Mouse (Mus musculus) left cerebral cortex, postnatal 4 days (tissue): ENCODE data around the gene Magix. TPM values are rescaled to one million over a fixed set of nuclear protein-coding genes. Genes with fewer than 3 reads are reported as not detected.
A peak's percentile ranks its signal among the peaks of the same experiment; 100 is the strongest.
"Not testable (repeated sequence)": the region's sequence is repeated elsewhere in the genome, so short reads cannot be mapped to it uniquely, and the experiment has no call there.

ENCODE experiments used
- DNase-seq: peaks from one replicate; pipeline ENCODE4 v3.0.0-alpha.2; 2022
- intact Hi-C: fragments of 180-260 bp; cut with DNase I; formaldehyde crosslinking; loops from one replicate; pipeline ENCODE4 v1.15.1; 2025
- total RNA-seq, 2 experiments: library from RNA; stranded (reverse); gene quantifications; 2 replicates each; pipeline ENCODE4 v1.2.3; 2021

Gene Magix
- under 1 TPM; 0.22 to 0.38 TPM for total RNA-seq

DNA sequence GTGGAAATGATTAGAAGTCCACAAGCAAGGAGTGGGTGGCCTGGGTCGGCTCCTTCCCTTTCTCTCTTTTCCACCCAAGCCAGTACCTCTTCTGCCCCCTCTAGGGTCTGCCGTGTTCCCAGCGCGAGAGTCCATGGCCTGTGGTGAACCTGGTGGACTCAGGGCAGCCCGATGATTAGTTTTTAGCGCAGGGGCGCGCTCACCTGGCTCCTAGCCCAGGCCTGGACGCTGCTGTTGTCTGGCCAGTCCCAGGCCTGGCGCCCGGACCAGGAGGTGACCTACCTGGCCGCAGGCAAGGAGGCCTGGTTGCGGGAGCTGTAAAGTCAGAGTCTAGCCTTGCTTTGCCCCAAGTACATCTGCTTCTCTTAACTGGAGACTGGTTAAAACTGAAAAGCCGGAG, at the start of gene Magix:
TSS of gene Magix (minus strand) at position 388 of the 400 bp plus-strand sequence.
- intact Hi-C loops: no loop called here

DNA sequence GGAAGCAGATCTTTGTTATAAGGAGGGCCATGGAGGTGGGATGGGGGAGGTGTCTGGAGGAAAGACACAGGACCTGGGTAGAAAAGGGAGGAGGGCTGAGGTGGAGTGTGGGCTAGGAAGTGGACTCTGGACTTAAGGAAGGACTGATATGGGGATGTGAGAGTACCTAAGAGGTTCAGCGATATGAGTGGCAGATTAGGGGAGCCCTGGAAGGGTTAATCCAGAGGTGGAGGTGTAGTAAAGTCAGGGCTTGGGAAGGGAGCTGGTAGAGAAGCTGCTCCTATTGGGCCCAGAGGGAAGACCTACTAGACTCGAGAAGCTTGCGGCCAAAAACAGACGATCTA, 47.8 kb upstream of the Magix start:
- intact Hi-C loops: no loop called here

More for the DNA sequence above, at the start of gene Magix:
- no peak for DNase-seq

DNA sequence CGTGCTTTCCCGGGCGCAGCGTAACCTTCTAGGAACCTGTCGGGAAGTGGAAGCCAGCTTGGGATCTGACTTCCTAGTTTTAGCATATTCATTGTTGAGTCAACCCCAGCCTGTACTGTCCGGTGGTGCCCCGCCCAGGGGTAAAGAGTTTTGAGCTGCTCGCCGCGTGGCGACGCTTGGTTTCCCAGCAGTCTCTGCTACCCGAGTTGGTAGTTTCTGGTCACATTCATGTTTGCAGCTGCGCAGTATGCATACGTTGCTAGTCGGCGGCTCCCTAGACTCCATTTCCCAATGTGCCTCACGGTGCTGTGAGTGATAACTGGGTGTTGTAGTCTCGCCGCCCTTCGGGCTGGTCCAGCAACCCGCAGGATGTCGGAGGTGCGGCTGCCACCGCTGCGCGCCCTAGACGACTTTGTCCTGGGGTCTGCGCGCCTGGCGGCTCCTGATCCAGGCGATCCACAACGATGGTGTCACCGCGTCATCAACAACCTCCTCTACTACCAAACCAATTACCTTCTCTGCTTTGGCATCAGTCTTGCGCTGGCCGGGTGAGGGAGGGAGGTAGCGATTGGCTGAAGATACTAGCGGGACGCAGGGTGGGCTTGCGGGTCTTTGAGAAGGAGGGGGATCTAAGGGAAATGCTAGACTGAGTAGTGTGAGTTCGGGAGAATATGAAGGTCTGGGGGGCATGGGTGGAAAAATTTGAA, 47.3 kb upstream of the Magix start, which contains the start of gene Praf2:
TSS of gene Praf2 (plus strand) at position 225 of the 707 bp plus-strand sequence.
- DNase-seq: peak; percentile 78
- intact Hi-C loops: no loop called here

More for the DNA sequence above, 47.8 kb upstream of the Magix start:
- DNase-seq: no peak

DNA sequence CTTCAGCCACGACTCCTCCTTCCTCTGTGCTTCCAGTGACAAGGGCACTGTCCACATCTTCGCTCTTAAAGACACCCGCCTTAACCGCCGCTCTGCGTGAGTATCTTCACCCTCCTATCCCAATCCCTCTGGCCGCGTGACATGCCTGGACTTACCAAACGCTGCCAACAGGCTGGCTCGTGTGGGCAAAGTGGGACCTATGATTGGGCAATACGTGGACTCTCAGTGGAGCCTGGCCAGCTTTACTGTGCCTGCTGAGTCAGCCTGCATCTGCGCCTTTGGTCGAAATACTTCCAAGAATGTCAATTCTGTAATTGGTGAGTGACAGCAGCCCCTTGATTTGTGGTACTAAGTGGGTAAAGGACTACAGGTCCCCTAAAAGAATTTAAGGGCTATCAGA, 46.1 kb upstream of the Magix start:
- DNase-seq: no peak
- intact Hi-C loops: no loop called here

DNA sequence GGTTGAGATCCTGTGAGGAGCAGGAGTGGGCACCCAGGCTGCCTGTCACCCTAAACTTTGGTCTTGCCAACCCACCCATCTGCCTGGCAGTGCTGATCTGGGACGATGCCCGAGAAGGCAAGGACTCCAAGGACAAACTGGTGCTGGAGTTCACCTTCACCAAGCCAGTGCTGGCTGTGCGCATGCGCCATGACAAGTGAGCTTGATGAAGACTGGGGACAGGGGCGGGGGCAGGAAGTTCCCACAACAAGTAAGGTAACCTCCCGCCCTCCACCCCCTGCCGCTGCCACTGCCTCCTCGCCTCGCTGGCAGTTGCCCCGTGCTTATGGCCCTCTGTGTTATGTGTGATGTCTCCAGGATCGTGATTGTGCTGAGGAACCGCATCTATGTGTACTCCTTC, 44.8 kb upstream of the Magix start:
- no peak for DNase-seq
- intact Hi-C loops: no loop called here

DNA sequence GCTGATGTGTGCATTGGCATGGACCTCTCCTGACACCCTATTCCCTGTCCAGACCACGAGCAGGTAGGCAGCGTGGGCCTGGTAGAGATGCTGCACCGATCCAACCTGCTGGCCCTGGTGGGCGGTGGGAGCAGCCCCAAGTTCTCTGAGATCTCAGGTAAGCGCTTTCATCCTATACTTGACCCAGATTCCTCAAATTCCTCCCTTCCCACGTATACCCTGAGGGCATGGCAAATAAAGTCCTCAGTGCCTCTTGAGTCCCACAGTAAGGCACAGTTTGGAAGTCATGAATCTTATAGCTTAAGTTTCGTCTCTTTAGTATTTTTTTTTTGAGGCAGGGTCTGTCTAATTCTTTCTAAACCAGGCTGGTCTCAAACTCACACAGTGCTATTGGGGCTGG, 43.1 kb upstream of the Magix start:
- intact Hi-C loops: no loop called here
- DNase-seq: no peak

DNA sequence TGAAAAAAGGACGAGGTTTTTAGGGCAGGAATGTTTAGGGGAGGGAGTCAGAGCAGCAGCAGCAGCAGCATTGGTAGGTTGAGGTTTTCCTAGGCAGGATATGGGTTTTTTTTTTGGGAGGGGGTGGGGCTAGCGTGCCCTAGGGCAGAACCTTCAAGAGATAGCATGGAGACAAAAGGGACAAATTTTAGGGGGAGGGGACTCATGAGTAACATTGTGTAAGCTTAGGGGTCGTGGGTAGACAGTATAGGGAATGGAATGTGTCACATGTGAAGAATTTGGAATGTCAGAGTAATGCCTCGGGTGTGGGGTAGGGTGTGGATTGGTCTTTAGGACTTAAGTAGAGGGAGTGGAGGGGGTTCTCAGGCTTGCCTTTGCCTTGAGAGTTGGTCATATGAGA, 41.6 kb upstream of the Magix start:
- intact Hi-C loops: no loop called here
- no peak for DNase-seq

DNA sequence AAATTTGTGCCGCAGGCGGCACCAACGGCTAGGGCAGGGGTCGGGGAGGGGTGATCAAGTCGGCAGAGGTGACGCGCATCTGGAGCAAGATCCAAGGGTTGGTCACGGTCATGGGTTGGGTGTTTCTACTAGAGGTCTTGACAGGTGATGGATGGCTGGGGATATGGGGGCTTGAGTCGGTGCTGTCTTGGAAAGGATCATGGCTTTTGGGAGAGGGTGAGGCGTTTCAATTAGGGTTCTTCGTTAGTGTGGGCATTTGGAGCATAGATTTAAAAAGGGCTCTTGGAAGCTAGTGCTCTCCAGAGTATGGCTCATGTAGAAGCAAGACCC, 41.2 kb upstream of the Magix start:
- intact Hi-C loops: no loop called here
- no peak for DNase-seq

DNA sequence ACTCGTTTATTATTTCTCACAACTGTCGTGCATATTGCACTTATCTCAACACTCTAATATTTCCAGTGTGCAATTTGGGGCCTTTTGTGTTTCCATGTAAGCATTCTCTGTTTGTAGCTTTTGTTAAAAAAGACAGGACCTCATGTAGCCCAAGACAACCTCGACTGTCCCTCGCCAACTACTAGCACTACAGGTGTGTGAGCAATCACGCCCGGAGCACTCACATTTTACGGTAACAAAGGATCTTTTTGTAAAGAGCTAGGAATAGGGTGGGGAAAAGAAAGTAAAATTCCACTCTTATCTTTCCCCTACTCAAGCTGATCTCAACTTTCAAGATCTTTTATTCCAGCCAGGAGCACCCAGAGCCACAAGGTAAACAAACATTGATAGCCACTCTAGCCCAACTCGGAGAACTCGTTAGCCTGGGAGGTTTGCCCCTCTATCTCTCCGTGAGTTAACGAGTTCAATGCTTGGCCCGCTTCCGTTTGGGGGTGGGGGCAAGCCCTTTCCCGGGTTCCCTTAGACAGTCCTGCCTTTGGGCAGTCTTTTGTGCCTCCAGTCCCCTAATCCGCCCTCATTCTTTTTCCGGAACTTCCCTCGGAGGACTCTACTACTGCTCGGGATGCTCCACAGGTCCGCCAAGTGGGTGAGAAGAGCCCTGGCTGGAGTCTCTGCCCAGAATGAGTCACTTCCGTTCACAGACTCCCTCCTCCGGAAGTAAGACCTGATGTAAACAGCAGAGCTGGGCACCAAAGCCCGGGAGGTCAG, 40.6 kb upstream of the Magix start, which contains the start of gene Gm45208:
TSS of gene Gm45208 (plus strand) at position 732 of the 768 bp plus-strand sequence.
- peak; percentile 43 for DNase-seq
- intact Hi-C loops: no loop called here

DNA sequence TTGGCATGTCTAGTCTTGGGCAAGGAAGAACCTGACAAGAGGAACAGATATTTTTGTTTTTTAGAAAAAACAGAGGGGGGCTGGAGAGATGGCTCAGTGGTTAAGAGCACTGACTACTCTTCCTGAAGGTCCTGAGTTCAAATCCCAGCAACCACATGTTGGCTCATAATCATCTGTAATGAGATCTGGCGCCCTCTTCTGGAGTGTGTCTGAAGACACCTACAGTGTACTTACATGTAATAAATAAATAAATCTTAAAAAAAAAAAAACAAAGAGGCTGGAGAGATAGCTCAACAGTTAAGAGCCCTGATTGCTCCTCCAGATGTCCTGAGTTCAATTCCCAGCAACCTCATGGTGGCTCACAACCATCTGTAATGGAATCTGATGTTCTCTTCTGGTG, 35.0 kb upstream of the Magix start:
- DNase-seq, intact Hi-C loops: not testable (repeated sequence)

DNA sequence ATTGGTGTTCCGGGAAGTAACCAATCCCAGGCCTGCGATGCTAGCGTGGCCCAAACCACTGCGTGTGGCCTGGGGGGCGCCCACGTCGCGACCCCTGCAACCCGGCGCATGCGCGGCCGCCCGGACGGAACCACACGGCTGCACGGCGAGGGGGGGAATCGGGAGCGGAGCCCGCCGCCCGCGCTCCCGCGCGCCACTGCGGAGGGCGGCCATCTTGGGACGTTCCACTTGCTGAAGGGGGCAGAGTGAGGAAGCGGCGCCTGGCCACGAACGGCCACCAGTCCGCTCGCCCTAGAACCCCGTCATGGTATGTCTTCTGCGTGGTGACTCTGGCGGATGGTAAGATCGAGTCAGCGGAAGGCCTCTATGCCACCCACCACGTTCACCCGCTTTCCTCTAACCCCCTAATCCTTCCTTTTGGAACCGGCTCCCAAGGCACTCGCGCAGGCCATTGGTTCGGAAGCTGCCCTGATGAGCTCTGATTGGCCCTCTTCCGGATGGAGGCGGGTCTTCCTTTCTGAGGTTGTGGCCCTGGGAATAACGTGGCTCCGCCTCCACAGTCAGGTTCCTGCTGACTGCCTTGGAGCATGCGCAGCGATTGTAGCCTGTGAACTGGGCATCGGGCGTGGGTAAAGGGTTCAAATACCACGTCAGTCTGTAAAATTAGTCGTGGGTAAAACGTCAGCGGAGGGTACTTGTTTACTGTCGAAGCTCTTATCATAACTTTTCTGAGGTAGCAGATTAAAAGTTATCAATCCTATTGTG, 33.3 kb upstream of the Magix start, which contains the start of gene Wdr45:
TSS of gene Wdr45 (plus strand) at position 199 of the 765 bp plus-strand sequence.
- DNase-seq: peak; percentile 94
- intact Hi-C loops: not testable (repeated sequence)

DNA sequence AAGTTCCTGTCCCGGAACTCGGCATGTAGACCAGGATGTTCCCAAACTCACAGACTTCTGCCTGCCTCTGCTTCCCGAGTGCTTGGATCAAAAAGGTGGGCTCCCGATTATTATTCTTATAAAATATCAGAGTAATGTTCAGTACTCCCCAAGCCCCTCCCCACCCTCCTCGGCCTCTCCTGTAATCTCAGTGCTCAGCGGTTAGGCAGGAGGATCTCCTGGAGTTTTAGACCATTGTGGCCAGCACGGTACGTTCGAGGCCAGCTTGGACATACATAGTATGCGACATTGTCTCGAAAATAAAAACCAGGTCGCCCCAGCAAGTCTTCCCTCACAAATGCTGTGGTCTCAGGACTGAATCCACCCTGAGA, 32.7 kb upstream of the Magix start:
- DNase-seq, intact Hi-C loops: not testable (repeated sequence)

DNA sequence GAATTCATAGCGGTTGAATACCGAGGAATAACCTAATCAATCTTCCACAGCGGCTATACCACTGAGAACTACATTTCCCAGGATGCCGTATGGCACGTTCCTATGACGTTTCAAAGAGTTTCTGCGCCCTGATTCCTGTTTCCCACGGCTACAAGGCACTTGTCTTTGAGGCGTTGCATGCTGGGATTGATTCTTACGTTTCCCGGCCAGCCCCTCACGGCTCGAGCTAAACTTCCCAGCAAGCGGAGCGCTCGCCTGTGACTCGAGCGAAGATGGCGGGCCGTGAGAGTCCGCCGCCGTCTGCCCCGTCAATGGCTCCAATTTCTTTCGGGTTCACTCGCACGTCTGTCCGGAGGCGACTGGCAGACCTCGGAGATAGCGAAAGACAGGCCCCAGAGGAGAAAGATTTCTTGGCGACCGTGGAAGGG, 15.9 kb upstream of the Magix start, which contains the start of gene Gpkow:
TSS of gene Gpkow (plus strand) at position 178 of the 428 bp plus-strand sequence.
- peak; percentile 77 for DNase-seq
- intact Hi-C loops: no loop called here

DNA sequence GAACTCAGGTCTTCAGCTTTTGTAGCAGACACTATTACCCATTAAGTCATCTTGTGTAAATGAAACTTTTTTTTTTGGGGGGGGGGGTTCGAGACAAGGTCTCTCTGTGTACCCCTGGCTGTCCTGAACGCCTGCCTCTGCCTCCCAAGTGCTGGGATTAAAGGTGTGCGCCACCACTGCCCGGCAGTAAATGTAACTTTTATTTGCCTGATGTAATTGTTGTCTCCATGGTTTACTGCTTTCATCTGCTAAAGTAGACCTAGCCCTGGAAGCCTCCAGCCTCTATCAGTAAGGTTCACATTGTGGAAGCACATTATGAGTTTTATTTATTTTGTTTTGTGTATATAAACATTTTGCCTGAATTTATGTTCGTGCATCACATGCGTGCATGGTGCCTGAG, 15.5 kb upstream of the Magix start:
- DNase-seq: no peak
- intact Hi-C loops: no loop called here

DNA sequence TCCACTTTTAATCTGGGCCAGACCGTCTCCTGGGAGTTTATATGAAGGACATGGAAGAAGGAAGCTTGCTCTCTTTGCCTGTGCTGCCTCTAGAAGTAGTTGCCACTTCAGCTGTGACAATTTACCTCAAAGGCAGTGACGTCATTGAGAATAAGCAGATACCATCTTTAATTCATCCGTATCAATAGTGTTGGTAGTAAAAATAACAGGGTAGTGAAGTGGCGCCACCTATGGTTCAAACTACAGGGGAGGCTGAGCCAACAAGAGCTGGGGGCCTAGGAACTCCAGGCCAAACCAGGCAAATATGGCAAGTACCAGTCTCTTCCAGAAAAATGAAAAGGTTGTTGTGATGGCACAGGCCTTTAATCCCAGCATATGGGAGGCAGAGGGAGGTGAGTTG, 11.8 kb upstream of the Magix start:
- intact Hi-C loops: no loop called here
- peak; percentile 14 for DNase-seq

DNA sequence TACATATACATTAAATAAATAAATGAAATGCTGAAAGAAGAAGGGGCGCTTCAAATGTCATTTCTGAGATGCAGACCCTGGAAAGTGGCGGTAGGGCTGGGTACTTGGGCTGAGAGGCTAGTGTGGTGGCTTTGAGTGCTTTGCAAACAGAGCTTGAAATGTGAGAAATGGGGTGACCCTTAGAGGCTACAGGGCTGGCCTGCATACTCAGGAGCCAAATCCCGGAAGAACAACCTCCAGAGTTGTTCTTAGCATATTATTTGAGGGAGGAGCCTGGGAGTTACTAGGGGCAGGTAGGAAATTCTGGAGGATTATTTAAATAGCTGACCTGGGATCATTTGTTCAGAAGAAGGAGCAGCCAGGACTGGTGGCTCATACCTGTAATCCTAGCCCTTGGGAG, 9.4 kb upstream of the Magix start:
- intact Hi-C loops: no loop called here
- no peak for DNase-seq

DNA sequence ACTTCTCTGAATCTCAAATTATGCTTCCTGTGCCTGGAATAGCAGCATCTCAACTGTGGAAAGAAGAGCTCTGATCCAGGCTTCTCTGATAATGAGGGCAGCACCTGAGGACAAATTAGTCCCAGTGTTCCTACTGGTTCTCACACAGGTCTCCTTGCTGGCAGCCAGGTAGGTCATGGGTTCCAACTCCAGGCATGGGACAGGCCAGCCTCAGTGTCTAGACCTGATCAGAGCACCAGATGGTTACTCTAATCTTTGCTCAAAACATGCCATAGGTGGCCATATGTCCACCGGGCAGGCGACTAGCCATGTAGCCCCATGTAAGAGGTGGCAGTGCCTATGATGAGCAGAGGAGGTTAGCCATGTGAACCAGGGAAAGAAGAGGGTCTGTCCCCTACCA, 7.3 kb upstream of the Magix start:
- no peak for DNase-seq
- intact Hi-C loops: no loop called here

DNA sequence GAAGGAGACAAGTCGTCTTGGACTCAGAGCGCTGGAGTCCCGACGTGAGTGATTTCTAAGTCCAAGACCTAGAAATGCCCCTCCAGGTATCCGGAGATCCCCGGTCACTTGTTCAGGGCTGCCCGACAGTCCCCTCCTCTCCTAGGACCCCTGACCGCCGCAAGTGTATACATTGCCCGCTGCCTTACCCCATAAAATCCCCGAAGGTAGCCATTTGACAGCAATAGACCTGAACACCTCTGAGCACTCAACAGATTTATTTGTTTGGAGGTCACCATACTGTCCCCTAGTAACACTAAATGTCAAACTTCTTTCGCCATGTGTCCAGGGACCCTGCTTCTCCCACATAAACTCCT, 1.0 kb downstream of the Magix start:
- DNase-seq: no peak
- intact Hi-C loops: no loop called here

DNA sequence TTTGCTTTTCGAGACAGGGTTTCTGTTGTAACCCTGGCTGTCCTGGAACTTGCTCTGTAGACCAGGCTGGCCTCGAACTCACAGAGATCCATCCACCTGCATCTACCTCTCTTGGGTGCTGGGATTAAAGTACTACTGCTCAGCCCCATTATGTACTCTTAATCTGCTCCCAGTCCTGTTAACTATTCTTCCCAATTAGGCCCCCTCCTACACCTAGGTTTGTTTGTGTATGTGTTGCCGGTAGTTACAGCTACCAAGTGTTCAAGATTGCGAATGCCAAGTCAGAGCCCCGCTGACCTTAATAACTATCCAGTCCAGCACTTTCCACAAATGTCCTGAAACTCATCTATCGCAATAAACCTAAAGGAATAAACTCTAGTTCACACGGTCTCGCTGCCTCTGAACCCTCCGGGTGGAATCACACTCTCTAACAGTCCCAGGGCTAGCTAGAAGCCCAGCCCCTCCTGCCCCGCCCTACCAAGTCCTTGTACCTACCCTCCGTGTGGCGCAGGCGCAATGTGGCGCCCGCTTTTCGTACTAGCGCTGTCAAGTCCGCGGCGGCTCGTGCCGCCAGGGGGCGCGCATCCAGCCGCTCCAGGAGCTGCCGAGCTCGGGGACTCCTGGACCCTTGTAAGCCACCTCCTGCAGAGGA, 1.5 kb downstream of the Magix start:
- peak; percentile 89 for DNase-seq
- intact Hi-C loops: no loop called here

DNA sequence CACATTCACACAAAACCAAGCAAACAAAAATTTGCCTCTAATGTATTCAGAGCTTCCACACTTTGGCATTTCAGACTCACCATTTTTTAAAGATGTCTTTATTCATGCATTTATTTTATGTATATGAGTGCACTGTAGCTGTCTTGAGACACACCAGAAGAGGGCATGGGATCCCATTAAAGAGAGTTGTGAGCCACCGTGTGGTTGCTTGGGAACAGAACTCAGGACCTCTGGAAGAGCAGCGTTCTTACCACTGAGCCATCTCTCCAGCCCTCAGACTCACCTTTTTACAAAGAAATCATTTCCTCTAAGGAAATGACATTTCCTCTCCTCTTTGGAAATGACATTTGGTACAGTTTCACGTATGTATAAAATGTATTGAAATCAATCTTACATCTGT, 2.1 kb downstream of the Magix start:
- intact Hi-C loops: no loop called here
- no peak for DNase-seq

DNA sequence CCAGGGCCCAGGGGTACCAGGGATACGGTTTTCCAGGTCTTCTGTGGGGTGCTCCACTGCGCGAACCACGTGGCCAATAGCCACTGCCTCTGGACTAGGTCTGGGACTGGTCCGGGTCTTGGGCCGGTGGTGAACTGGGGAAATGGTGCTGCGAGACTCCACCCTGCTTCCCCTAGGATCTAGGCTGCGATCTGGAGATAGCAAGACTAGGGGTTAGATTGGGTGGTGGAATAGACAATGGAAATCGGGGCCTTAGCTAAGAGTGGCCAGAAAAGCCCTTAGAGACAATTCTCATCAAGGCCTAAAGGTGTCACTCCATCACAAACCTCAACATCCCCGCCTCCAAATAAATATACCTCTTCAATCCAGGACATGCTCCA, 6.1 kb downstream of the Magix start:
- DNase-seq: no peak

More for the DNA sequence above, 6.1 kb downstream of the Magix start:
- intact Hi-C loops: no loop called here
